Mouse (Mus musculus): Measurements from ENCODE around the gene Abcg4.

- TF ChIP-seq POLR2A (IDR thresholded peaks at IDR 0.05; ENCODE audit: control insufficient read depth, low read depth, low read length) (no peak), CTCF (IDR thresholded peaks at IDR 0.05; ENCODE audit: control insufficient read depth, insufficient read depth, insufficient replicate concordance, low read depth, low read length) (no peak)
Observed at GRCm38 (mm10) chr9:44330736-44331135, 42.3 kb upstream of the Abcg4 start.

Data from testis, adult 2 months (tissue).